Mouse (Mus musculus) lung, embryonic 14.5 days (tissue): ENCODE measurements around the gene Zdhhc22. TPM values are rescaled to one million over a fixed set of nuclear protein-coding genes. Genes with fewer than 3 reads are reported as not detected.

Experiments used
- ATAC-seq: fragments of 200-750 bp; cut with Nextera tagmentation; 2 replicates; pipeline ENCODE4 v1.8.0; 2017; ENCODE audit warnings: mild to moderate bottlenecking, moderate TSS enrichment, moderate library complexity; ENCODE audit not compliant: insufficient read depth
- DNase-seq: peaks from one replicate; pipeline ENCODE4 v3.0.0-alpha.2; 2015
- H3K27ac ChIP-seq: fragments of 300-500 bp; sonication (generic); 2 replicates; pipeline ENCODE4 v1.5.1; 2014; ENCODE audit warnings: low read depth, mild to moderate bottlenecking, moderate library complexity
- H3K27me3 ChIP-seq: fragments of 300-500 bp; sonication (generic); 2 replicates; pipeline ENCODE4 v1.6.1; 2014; ENCODE audit warnings: low read length, control low read depth; ENCODE audit not compliant: insufficient read depth
- H3K36me3 ChIP-seq: fragments of 300-500 bp; sonication (generic); 2 replicates; pipeline ENCODE4 v1.6.1; 2014; ENCODE audit warnings: control low read depth; ENCODE audit not compliant: insufficient read depth
- H3K4me1 ChIP-seq: fragments of 300-500 bp; sonication (generic); 2 replicates; pipeline ENCODE4 v1.6.1; 2014; ENCODE audit warnings: antibody characterized with exemption, control low read depth; ENCODE audit not compliant: insufficient read depth
- H3K4me2 ChIP-seq: fragments of 300-500 bp; sonication (generic); 2 replicates; pipeline ENCODE4 v1.6.1; 2014; ENCODE audit warnings: mild to moderate bottlenecking
- H3K4me3 ChIP-seq: fragments of 300-500 bp; sonication (generic); 2 replicates; pipeline ENCODE4 v1.5.1; 2014; ENCODE audit warnings: low read depth, low read length
- H3K9ac ChIP-seq: fragments of 300-500 bp; sonication (generic); 2 replicates; pipeline ENCODE4 v1.6.1; 2014
- H3K9me3 ChIP-seq: fragments of 300-500 bp; sonication (generic); 2 replicates; pipeline ENCODE4 v1.6.1; 2016; ENCODE audit warnings: low read depth, low read length, control low read depth
- CTCF ChIP-seq: IDR thresholded peaks from 2 replicates; pipeline ENCODE4 v1.5.1; 2016; ENCODE audit warnings: antibody characterized with exemption, low read depth
- WGBS: fragments of 180-500 bp; shearing (Covaris S2); extraction: QIAGEN DNeasy Blood & Tissue Kit; methylation state at CpG from one replicate; pipeline ENCODE4 v1.1.7; 2014; 5-methylcytosine and 5-hydroxymethylcytosine counted together
- microRNA-seq: library from miRNA; unstranded; fragments of <30 nt; microRNA quantifications from one replicate; pipeline ENCODE4, GENCODE M21; 2016; ENCODE audit warnings: borderline number of aligned reads
- polyA plus RNA-seq: library from polyadenylated mRNA; unstranded; fragments of >200 nt; fragmentation: Nextera tagmentation; extraction: Ambion mirVana; gene quantifications from 2 replicates; pipeline ENCODE4 v1.2.1, GENCODE M21; 2014

The Zdhhc22 gene
- polyA plus RNA-seq, 1 experiment from 2014 or later: not detected

- TF ChIP-seq CTCF: no peak
- 68% methylated on average over 11 of the region's 11 CpGs for WGBS
- no peaks in the 10 kb centered on the region for H3K9me3 ChIP-seq
Measured at GRCm38 (mm10) chr12:86936587-86937343, 53.5 kb downstream of the Zdhhc22 start.

GRCm38 (mm10) chr12:86935692-86936282, 54.4 kb downstream of the Zdhhc22 start:
- ATAC-seq (no peak), DNase-seq (no peak)
- Histone ChIP-seq H3K27me3 (no peaks in the 10 kb centered on the region), H3K4me2 (no peak overlapping the region), H3K36me3 (no peaks in the 10 kb centered on the region), H3K9me3 (no peaks in the 10 kb centered on the region), H3K4me3 (no peak overlapping the region), H3K4me1 (no peaks in the 10 kb centered on the region), H3K27ac (no peak overlapping the region), H3K9ac (no peak overlapping the region)
- no peak for TF ChIP-seq CTCF
- 81% methylated on average over 8 of the region's 8 CpGs for WGBS

More at GRCm38 (mm10) chr12:86936587-86937343, 53.5 kb downstream of the Zdhhc22 start:
- 0 out of 2 replicates have a peak, but pooled peaks cover 3% of the 10 kb centered on the region for H3K4me1 ChIP-seq
- ATAC-seq (no peak), DNase-seq (no peak)
- H3K4me2 ChIP-seq: no peak overlapping the region
- no peak overlapping the region for H3K9ac ChIP-seq
- no peaks in the 10 kb centered on the region for H3K27me3 ChIP-seq
- no peak overlapping the region for H3K27ac ChIP-seq
- H3K4me3 ChIP-seq: no peak overlapping the region
- no peaks in the 10 kb centered on the region for H3K36me3 ChIP-seq

- 65% methylated on average over 1 of the region's 1 CpGs for WGBS
- TF ChIP-seq CTCF: no peak
- H3K27me3 ChIP-seq: no peaks in the 10 kb centered on the region
- no peak overlapping the region for H3K9ac ChIP-seq
- H3K4me2 ChIP-seq: no peak overlapping the region
- no peaks in the 10 kb centered on the region for H3K36me3 ChIP-seq
- H3K4me3 ChIP-seq: no peak overlapping the region
- no peaks in the 10 kb centered on the region for H3K9me3 ChIP-seq
- ATAC-seq: no peak
- DNase-seq: no peak
- no peak overlapping the region for H3K27ac ChIP-seq
- no peaks in the 10 kb centered on the region for H3K4me1 ChIP-seq
Measured at GRCm38 (mm10) chr12:86934748-86935147, 55.5 kb downstream of the Zdhhc22 start.

GRCm38 (mm10) chr12:86932575-86932952, 57.7 kb downstream of the Zdhhc22 start:
- H3K4me2 ChIP-seq: no peak overlapping the region
- 27% methylated on average over 6 of the region's 6 CpGs for WGBS
- no peaks in the 10 kb centered on the region for H3K4me1 ChIP-seq
- no peaks in the 10 kb centered on the region for H3K27me3 ChIP-seq
- no peak overlapping the region for H3K4me3 ChIP-seq
- TF ChIP-seq CTCF: no peak
- peaks cover 3% of the 10 kb centered on the region; the same call in 1 of the 2 replicates for H3K9me3 ChIP-seq
- no peak for ATAC-seq
- H3K36me3 ChIP-seq: no peaks in the 10 kb centered on the region
- no peak overlapping the region for H3K9ac ChIP-seq
- H3K27ac ChIP-seq: no peak overlapping the region
- no peak for DNase-seq

- Histone ChIP-seq H3K4me1 (no peaks in the 10 kb centered on the region), H3K27ac (no peak overlapping the region), H3K36me3 (no peaks in the 10 kb centered on the region), H3K9me3 (peaks cover 3% of the 10 kb centered on the region; the same call in 1 of the 2 replicates), H3K9ac (no peak overlapping the region), H3K27me3 (no peaks in the 10 kb centered on the region), H3K4me3 (no peak overlapping the region), H3K4me2 (no peak overlapping the region)
- ATAC-seq (peak; percentile 47; the same call in 1 of the 2 replicates), DNase-seq (peak; percentile 41)
- no peak for TF ChIP-seq CTCF
- 13% methylated on average over 7 of the region's 7 CpGs for WGBS
Measured at GRCm38 (mm10) chr12:86931919-86932574, 58.2 kb downstream of the Zdhhc22 start.

GRCm38 (mm10) chr12:86930934-86931729, 59.1 kb downstream of the Zdhhc22 start:
- TF ChIP-seq CTCF: no peak
- H3K4me3 ChIP-seq: no peak overlapping the region
- ATAC-seq (no peak), DNase-seq (no peak)
- peaks cover 3% of the 10 kb centered on the region; the same call in 1 of the 2 replicates for H3K9me3 ChIP-seq
- no peak overlapping the region for H3K9ac ChIP-seq
- WGBS: 68% methylated on average over 6 of the region's 6 CpGs
- H3K27ac ChIP-seq: no peak overlapping the region
- H3K27me3 ChIP-seq: no peaks in the 10 kb centered on the region
- H3K4me2 ChIP-seq: no peak overlapping the region
- H3K4me1 ChIP-seq: no peaks in the 10 kb centered on the region
- H3K36me3 ChIP-seq: no peaks in the 10 kb centered on the region

Small RNA genes within 50 kb of the gene (microRNA-seq; reads per million reads assigned to microRNA genes)
- not detected for gene Gm25847

Other genes starting within 250 kb of the Zdhhc22 start
- 44.6 and 44.8 TPM in 2 replicates for gene Irf2bpl, start 105.6 kb downstream of the Zdhhc22 start, polyA plus RNA-seq
- 22.4 and 24.3 TPM in 2 replicates for gene Cipc, start 43.4 kb downstream of the Zdhhc22 start, polyA plus RNA-seq
- not detected in 2 replicates for gene Tmem63c, start 30.9 kb upstream of the Zdhhc22 start, polyA plus RNA-seq
- gene Ngb, start 112.1 kb upstream of the Zdhhc22 start, polyA plus RNA-seq: 7.6 and 10.4 TPM in 2 replicates
- gene Gstz1, start 156.7 kb upstream of the Zdhhc22 start, polyA plus RNA-seq: 39.3 and 40.9 TPM in 2 replicates
- gene Pomt2, start 157.5 kb upstream of the Zdhhc22 start, polyA plus RNA-seq: 18.0 and 21.6 TPM in 2 replicates
- 1.1 and 1.8 TPM in 2 replicates for gene Samd15, start 209.3 kb upstream of the Zdhhc22 start, polyA plus RNA-seq
- 3.5 and 4.0 TPM in 2 replicates for gene Tmed8, start 210.0 kb upstream of the Zdhhc22 start, polyA plus RNA-seq
- 0.58 and 0.72 TPM in 2 replicates for gene Noxred1, start 248.3 kb upstream of the Zdhhc22 start, polyA plus RNA-seq